Mouse (Mus musculus) bone marrow macrophage, adult 2 months (primary cell): ENCODE data around the gene Rasgrf1.

Experiments
- CTCF ChIP-seq: IDR thresholded peaks from 2 replicates; pipeline ENCODE4 v1.5.1; 2012; ENCODE audit warnings: low read depth, mild to moderate bottlenecking, low read length, moderate library complexity
- POLR2A ChIP-seq: IDR thresholded peaks from 2 replicates; pipeline ENCODE4 v1.6.1; 2012; ENCODE audit warnings: mild to moderate bottlenecking, low read depth, low read length, borderline replicate concordance

GRCm38 (mm10) chr9:89972321-89972720, 62.6 kb downstream of the Rasgrf1 start:
- TF ChIP-seq CTCF: no peak
- no peak for TF ChIP-seq POLR2A
